20 mouse cellular contexts compared by ENCODE assay signal in genomic region chr1:180181966-180182319, GRCm38 (mm10). TPM values are rescaled to one million over a fixed set of nuclear protein-coding genes. Genes with fewer than 3 reads are reported as not detected.
DNase-seq lines count a peak whose midpoint lies in the region; ATAC-seq and TF ChIP-seq lines count a peak whose summit lies in the region.
"Had no signal": no experiment of that assay in that cellular context is flagged by ENCODE, and none has a peak within 500 bp of the region (broad histone marks: within the 10 kb centered on the region; RNA-seq: fewer than 3 reads in every experiment).

No protein-coding gene starts in this region.

- TF ChIP-seq CTCF in liver, adult 2 months (IDR thresholded peaks at IDR 0.05; ENCODE audit: low read depth, low read length) = 0 out of 2 replicates have a peak, but pooled peaks have one; percentile 12
- TF ChIP-seq CTCF in CH12.LX (conservative IDR thresholded peaks at IDR 0.05 in 1 of 2, IDR thresholded peaks at IDR 0.05 in 1 of 2; ENCODE audit: low read depth in 2 of 2, low read length in 2 of 2) = peak in 1 of 2 experiments; percentile 68; a peak in 2 of 4 replicates

- dilution Hi-C loops in CH12.LX (cut with MboI; ENCODE audit: extremely low pct_ligation_motif_present, extremely low pct_unique_long_range_greater_than_20kb, low sequenced_read_pairs) = no loop called here

- no peak for TF ChIP-seq POLR2A in liver, adult 2 months (IDR thresholded peaks at IDR 0.05; ENCODE audit: extremely low read depth, insufficient read depth, low read length)
- TF ChIP-seq POLR2A in CH12.LX (IDR thresholded peaks at IDR 0.05; ENCODE audit: low read depth, low read length) = no peak

- peaks cover 78% of the 10 kb centered on the region for H3K4me1 ChIP-seq in liver, adult 2 months (ENCODE audit: control insufficient read depth, insufficient read depth, low read length)
- peaks cover 32 to 93% of the 10 kb centered on the region in 2 experiments for H3K4me1 ChIP-seq in CH12.LX (ENCODE audit: control insufficient read depth in 1 of 2, insufficient read depth in 2 of 2)
- peaks cover 47% of the 10 kb centered on the region for H3K4me1 ChIP-seq in liver, embryonic 15.5 days (replicated peaks)
- H3K4me1 ChIP-seq: limb, embryonic 12.5 days; neural tube, embryonic 15.5 days had no signal

- no peak overlapping the region for H3K4me3 ChIP-seq in liver, adult 2 months (ENCODE audit: insufficient read depth, low read depth, low read length)
- H3K4me3 ChIP-seq in CH12.LX (replicated peaks in 1 of 3; ENCODE audit: low read depth in 2 of 3, low read length in 2 of 3, poor library complexity in 1 of 3) = no peak overlapping the region
- H3K4me3 ChIP-seq in liver, embryonic 15.5 days (replicated peaks) = no peak overlapping the region
- H3K4me3 ChIP-seq: limb, embryonic 12.5 days; neural tube, embryonic 15.5 days; stomach, embryonic 15.5 days had no signal

- H3K36me3 ChIP-seq in liver, adult 2 months (ENCODE audit: control insufficient read depth, insufficient read depth, low read length) = peaks cover 8% of the 10 kb centered on the region; the same call in 1 of the 2 replicates
- H3K36me3 ChIP-seq in CH12.LX (replicated peaks in 1 of 2; ENCODE audit: control insufficient read depth in 1 of 2, insufficient read depth in 1 of 2, low read length in 1 of 2) = peaks cover 80 to 99% of the 10 kb centered on the region in 2 experiments
- no peaks in the 10 kb centered on the region for H3K36me3 ChIP-seq in liver, embryonic 15.5 days (replicated peaks)
- H3K36me3 ChIP-seq: limb, embryonic 12.5 days; neural tube, embryonic 15.5 days; stomach, embryonic 15.5 days had no signal

- no peak overlapping the region for H3K27ac ChIP-seq in liver, adult 2 months (replicated peaks; ENCODE audit: insufficient read depth, low read depth, low read length)
- no peak overlapping the region for H3K27ac ChIP-seq in CH12.LX (ENCODE audit: insufficient read depth, low read depth)
- peak overlapping the region; percentile 74 for H3K27ac ChIP-seq in liver, embryonic 15.5 days (replicated peaks)
- H3K27ac ChIP-seq: hindbrain, postnatal 0 days; limb, embryonic 12.5 days; neural tube, embryonic 15.5 days; stomach, embryonic 15.5 days had no signal

- no peak overlapping the region for H3K9ac ChIP-seq in liver, adult 2 months (ENCODE audit: low read depth, low read length)
- no peak overlapping the region for H3K9ac ChIP-seq in CH12.LX (ENCODE audit: insufficient read depth, low read depth)
- H3K9ac ChIP-seq in liver, embryonic 15.5 days = no peak overlapping the region
- H3K9ac ChIP-seq: forebrain, postnatal 0 days; limb, embryonic 12.5 days; neural tube, embryonic 15.5 days; stomach, embryonic 15.5 days had no signal

- H3K9me3 ChIP-seq in CH12.LX (replicated peaks; ENCODE audit: low read length) = no peaks in the 10 kb centered on the region
- H3K9me3 ChIP-seq in liver, embryonic 15.5 days (replicated peaks) = no peaks in the 10 kb centered on the region
- H3K9me3 ChIP-seq: limb, embryonic 12.5 days; megakaryocyte, embryonic 14.5 days; neural tube, embryonic 15.5 days; stomach, embryonic 15.5 days had no signal

- no peak overlapping the region for H3K4me2 ChIP-seq in CH12.LX (ENCODE audit: insufficient read depth, low read depth, poor library complexity, severe bottlenecking)
- H3K4me2 ChIP-seq in liver, embryonic 15.5 days = 0 out of 2 replicates have a peak overlapping the region, but pooled peaks have one; percentile 8
- H3K4me2 ChIP-seq: limb, embryonic 12.5 days; neural tube, embryonic 15.5 days; stomach, embryonic 15.5 days had no signal

- 82% methylated on average over 9 of the region's 9 CpGs for WGBS in liver, adult 2 months
- 81% methylated on average over 9 of the region's 9 CpGs for WGBS in liver, embryonic 15.5 days (ENCODE audit: insufficient replicate concordance)

- no peaks in the 10 kb centered on the region for H3K27me3 ChIP-seq in liver, adult 2 months (ENCODE audit: control insufficient read depth, insufficient read depth, low read length)
- no peaks in the 10 kb centered on the region for H3K27me3 ChIP-seq in CH12.LX (replicated peaks)
- H3K27me3 ChIP-seq in liver, embryonic 15.5 days = no peaks in the 10 kb centered on the region
- H3K27me3 ChIP-seq: limb, embryonic 12.5 days; neural tube, embryonic 15.5 days; stomach, embryonic 15.5 days had no signal

- in situ Hi-C loops in CH12.LX (cut with MboI; ENCODE audit: low pct_ligation_motif_present, low pct_unique_long_range_greater_than_20kb, low sequenced_read_pairs) = no loop called here

- peak; percentile 60 for TF ChIP-seq RAD21 in CH12.LX (IDR thresholded peaks at IDR 0.05; ENCODE audit: low read depth, low read length)

- ATAC-seq in liver, embryonic 15.5 days (ENCODE audit: insufficient read depth) = no peak
- ATAC-seq: forebrain, postnatal 0 days; hindbrain, postnatal 0 days; midbrain, embryonic 16.5 days had no signal

- peak; percentile 9 for DNase-seq in cerebellum, adult 9-11 months
- DNase-seq in cerebellum, adult 9-10 months = no peak
- no peak for DNase-seq in liver, adult 2 months (ENCODE audit: extremely low read depth, low read depth, low spot score)
- DNase-seq in liver = no peak
- no peak for DNase-seq in CH12.LX (ENCODE audit: extremely low read depth)
- DNase-seq in cerebellum, postnatal 4 days (ENCODE audit: low spot score in 2 of 2) = no peak
- no peak for DNase-seq in layer of hippocampus, postnatal 25 days (ENCODE audit: extremely low spot score in 1 of 2, low spot score in 1 of 2)
- DNase-seq: adrenal gland, adult 8-10 months; cerebellum, postnatal 10 days; embryo, embryonic 11 days; forebrain, postnatal 0 days; layer of hippocampus, adult 9-11 months; thymus, adult 2 months had no signal

- H3K79me2 ChIP-seq in liver, adult 2 months (ENCODE audit: control insufficient read depth, insufficient read depth, low read length) = peaks cover 50% of the 10 kb centered on the region; the same call in 1 of the 2 replicates
- H3K79me2 ChIP-seq in CH12.LX (replicated peaks; ENCODE audit: control insufficient read depth, extremely low read depth, insufficient read depth, poor library complexity, severe bottlenecking) = peaks cover 79% of the 10 kb centered on the region

- no peak for TF ChIP-seq EP300 in CH12.LX (IDR thresholded peaks at IDR 0.05; ENCODE audit: low read length)

TF ChIP-seq in CH12.LX, 34 proteins besides CTCF, POLR2A, EP300 and RAD21:
- TF ChIP-seq ETS1 (conservative IDR thresholded peaks at IDR 0.05; ENCODE audit: low read depth, low read length) = no peak
- TF ChIP-seq SMC3 (IDR thresholded peaks at IDR 0.05; ENCODE audit: low read depth, low read length) = peak; percentile 85

RNA-seq across cellular contexts. Expression of gene Coq8a, which starts 17.5 kb away (rescaled TPM):
- 137 and 197 TPM in 2 replicates for total RNA-seq in liver, adult 2 months (2014; rRNA removed)
- polyA plus RNA-seq in liver, adult 2 months (2012; rRNA removed) = 387 and 444 TPM in 2 replicates
- total RNA-seq in CH12.LX (2012; rRNA removed) (74.0 and 88.1 TPM in 2 replicates), CH12.LX (2014; rRNA removed) (73.4 and 84.6 TPM in 2 replicates)
- polyA plus RNA-seq in CH12.LX (2012; ENCODE audit: insufficient read length, low read depth) = 237 and 248 TPM in 2 replicates
- polyA plus RNA-seq in liver, embryonic 15.5 days (2015; fragmentation: Nextera tagmentation; extraction: Ambion mirVana) = 25.3 and 27.0 TPM in 2 replicates
- total RNA-seq in layer of hippocampus, postnatal 25 days (2021) = 10 to 100 TPM; 63.2 to 71.5 TPM
